Mouse (Mus musculus): Measurements from ENCODE around the gene Crhr1.

The Crhr1 gene

DNA sequence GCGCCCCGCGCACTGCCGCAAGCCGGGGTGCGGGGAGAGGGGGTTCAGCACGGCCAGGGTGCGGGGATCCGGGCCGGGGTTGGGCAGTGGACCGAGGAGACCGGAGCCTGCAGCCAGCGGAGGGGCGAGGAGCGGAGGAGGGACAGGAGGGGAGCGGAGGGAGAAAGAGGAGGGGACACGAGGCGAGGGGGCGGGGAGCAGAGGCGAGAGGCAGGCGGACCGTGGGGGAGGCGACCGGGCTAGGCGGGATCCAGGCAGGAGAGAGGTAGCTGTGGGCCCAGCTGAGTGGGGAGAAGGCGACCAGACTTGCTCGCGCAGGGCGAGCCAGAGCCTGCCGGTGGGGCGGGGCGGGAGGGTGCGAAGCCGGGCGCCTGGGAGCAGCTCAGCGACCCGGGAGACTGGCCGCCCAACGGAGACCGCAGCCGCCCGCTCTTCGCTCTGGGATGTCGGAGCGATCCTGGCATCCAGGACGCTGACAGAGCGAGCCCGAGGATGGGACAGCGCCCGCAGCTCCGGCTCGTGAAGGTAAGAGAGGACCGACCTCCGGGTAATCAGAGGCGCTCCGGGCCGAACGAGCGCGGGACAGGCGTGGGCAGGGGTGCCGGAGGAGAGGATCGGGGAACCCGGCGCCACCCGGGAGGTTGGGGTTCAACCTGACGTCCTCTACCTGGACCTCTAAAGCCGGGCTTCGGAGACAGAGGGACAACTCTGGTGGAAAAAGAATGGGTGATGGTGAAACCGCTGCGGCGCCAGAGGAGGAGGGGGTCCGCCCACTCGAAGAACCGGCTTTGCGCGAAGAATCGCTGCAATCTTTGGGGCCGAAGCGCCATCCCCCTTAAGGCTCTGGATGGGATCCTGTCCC is at the start of gene Crhr1:
Gene Crhr1 (plus strand): TSS at position 276 of the 862 bp plus-strand sequence.
- no peak for DNase-seq (ENCODE audit: low read depth)

DNA sequence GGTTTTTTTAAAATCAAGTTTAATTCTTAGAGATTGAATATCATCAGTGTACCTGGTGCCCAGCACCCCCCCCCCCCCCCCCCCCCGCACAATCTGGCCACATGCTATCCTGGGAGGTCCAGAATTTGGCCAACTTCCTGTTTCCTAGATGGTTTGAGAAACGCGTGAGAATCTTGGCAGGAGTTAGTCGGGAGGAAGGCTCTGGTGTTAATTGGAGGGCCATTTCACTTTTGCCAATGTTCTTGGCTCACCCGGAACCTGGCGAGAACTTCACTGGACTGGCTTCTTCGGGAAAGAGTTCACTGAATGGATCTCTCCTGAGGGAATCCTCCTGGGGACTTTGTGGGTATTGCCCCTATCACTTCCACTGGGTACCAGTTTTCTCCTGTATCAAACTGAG is 49.4 kb upstream of the Crhr1 start:
- DNase-seq (ENCODE audit: low read depth): no peak

DNA sequence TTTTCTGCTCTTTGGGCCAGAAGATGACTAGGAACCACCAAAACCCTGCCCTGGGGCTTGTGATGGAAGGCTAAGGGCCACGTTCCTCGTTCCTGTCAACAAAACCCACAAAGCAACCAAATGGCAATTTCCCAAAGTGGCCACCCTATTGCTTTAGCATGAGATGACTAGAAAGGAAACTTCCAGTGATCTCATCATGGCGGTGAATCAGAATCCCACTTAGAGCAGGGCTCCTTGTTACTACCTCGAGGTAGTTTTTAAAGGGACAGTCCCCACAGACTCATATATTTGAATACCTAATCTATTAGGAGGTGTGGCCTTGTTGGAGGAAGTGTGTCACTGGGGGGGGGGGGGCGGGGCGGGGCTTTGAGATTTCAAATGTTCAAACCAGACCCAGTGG is 48.9 kb upstream of the Crhr1 start:
- no peak for DNase-seq (ENCODE audit: low read depth)

DNA sequence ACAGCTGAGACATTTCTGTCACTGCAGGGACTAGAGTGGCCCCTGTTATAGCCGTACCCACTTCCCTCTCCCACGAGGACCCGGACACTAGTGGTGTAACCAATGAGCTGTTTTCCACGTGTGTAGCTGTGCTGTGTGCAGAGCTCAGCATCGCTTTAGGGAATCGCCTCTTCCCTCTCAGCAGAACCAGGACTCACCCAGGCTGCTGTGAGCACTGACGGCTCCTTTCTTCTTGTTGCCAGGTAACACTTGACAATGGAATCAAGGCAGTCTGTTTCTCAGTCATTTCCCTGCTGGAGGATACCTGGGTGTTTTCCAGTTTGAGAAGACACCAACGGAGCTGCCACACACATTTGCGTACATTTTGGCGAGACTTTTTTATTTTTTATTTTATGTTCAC is 44.1 kb upstream of the Crhr1 start:
- no peak for DNase-seq (ENCODE audit: low read depth)

DNA sequence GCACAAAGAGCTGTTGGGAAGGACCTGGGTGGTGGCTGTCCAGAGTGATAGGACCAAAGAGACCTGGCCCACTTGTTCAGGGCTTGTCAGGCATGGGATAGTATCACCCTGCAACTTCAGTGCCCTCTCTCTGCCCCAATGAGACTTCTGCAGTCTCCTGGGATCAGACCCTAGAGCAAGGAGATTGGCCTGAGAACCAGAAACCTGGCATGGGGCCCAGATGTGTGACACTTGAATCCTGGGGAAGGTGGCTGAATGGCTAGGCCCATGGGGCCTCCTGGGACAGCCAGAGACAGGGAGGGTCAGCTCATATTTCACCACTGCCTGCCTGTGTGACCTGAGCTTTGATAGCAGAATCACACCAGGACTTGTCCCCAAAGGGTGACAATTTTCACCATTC is 41.9 kb upstream of the Crhr1 start:
- no peak for DNase-seq (ENCODE audit: low read depth)

DNA sequence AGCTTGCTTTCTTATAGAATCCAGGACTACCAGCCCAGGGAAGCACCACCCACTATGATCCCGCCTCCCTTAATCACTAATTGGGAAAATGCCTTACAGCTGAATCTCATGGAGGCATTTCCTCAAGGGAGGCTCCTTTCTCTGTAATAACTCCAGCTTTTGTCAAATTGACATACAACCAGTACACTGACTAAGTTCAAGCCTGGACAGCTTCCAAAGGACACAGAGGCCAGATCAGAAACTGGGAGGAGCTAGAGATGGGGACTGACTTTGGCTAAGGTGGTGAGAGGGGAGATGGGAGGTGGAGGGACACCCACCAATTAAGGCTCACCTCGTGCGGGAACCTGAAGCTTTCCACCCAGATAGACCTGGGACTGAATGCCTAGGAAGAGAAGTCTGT is 37.5 kb upstream of the Crhr1 start:
- no peak for DNase-seq (ENCODE audit: low read depth)

DNA sequence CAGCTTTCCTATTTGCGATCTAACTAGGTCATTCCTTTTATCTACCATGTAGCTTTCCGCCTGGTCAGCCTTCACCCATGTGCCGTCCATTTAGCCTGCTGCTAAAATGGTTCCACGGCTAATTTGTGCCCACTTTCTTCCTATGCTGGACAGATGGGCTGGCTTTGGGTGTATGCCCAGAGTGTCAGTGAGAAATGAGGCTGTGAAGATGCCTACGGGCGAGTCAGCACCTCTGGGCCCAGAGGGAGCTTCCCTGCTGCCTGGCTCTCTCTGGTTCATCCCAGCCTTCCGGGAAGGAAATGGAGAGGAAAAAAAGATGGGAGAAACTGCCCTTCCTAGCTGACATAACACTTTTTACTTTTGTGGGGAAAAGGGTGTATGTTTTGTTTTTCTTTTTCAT is 36.1 kb upstream of the Crhr1 start:
- DNase-seq (ENCODE audit: low read depth): no peak

DNA sequence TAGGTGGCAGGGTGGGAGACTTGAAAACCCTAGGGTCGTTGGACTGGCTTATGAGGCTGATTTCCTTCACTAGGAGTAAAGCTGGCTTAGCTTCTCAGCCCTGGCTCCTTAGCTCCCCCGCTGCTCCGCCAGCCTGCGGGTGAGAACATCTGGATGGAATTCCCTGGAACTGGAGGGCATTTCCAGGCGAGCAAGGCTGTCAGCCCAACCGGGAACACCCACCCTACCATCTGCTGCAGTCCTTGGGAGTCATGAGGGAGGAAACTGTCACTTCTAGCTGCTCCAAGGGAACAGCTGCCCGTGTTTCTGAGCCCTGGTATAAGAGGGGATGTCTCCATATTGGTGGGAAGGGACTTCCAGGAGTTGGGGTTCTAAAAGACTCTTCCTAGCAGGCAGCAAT is 33.1 kb upstream of the Crhr1 start:
- DNase-seq (ENCODE audit: low read depth): no peak

DNA sequence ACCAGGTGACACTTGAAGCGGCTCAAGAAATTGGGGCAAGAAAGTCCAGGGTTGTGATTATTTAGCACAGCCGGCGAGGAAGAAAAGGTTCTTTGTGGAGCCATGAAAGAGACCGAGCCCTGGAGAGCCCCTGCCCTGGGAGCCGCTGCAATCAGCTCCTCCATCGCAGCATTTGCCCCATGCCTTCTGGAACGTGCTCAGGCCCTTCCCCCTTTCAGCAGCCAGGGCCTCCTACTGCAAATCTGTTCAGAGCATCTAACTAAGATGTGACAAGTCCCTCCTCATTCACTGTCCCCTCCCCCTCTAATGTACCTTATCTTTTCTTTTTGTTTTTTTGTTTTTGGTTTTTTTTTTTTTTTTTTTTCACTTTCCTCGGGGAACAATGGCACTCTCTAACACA is 30.0 kb upstream of the Crhr1 start:
- no peak for DNase-seq (ENCODE audit: low read depth)

DNA sequence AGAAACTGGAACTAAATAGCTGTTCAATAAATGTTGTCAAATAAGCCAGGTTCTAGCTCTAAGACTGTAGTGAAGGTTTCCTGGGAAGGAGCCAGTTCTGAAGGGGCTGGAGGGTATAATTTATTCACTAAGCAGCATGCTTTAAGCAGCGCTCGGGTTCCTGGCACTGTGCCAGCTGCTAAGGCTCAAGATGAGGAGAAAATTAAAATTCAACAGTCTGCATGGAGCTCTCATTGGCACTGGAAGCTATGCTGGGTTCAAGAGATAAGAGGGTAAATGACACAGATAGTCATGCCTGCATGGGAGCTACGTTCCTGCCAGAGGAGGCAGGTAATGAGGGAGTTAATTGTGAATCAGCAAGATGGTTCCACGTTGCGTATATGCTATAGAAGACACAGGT is 26.3 kb upstream of the Crhr1 start:
- DNase-seq (ENCODE audit: low read depth): no peak

DNA sequence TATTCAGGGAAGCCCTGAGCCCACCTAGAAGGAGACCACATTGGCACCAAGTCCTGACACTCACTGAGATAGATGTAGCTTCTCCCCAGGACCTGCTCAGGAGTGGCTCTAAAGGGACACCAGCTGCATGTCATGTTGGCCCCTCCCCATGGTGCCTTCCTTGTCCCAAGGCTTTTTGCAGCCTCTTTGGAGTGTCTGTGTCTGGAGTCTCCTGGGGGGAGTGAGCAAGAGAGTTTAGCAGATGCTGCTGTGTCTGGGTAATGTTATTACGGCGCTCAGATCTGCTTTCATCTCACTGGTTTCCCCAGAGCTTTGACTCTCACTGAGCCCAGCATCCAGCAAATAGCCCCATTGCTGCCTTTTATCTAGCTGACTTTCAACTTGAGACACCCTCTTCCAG is 25.7 kb upstream of the Crhr1 start:
- DNase-seq (ENCODE audit: low read depth): no peak

DNA sequence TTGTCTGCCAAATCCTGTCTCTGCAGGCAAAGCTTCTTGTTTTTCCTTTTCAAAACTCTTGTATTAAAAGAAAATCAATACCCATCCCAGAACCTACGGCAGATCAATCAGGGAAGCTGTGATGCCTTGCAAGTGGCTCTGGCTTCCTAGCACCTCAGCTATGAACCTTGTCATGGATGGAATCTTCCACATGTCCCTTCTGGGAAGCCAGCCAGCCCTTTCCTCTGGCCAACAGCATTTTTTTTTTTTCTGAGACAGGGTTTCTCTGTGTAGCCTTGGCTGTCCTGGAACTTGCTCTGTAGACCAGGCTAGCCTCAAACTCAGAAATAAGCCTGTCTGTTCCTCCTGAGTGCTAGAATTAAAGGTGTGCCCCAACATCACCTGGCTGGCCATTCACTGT is 22.3 kb upstream of the Crhr1 start:
- no peak for DNase-seq (ENCODE audit: low read depth)

DNA sequence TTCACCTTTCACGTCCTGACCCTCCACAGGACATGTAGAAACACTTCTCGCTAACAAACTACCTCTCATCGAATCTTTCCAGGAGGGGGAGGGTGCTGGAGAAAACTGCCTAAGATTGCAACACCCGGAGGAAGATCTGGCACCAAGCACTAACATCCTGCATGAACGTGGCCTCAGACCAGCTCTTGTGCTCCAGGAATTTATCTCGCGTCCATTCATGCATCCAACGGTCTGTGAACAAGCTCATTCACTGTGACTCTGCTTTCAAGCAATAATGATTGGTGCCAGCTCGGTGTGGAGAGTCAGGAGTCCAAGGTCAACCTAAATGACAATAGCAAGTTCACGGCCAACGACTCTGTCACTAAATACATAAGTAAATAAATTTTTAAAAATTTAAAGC is 20.8 kb upstream of the Crhr1 start:
- DNase-seq (ENCODE audit: low read depth): no peak

DNA sequence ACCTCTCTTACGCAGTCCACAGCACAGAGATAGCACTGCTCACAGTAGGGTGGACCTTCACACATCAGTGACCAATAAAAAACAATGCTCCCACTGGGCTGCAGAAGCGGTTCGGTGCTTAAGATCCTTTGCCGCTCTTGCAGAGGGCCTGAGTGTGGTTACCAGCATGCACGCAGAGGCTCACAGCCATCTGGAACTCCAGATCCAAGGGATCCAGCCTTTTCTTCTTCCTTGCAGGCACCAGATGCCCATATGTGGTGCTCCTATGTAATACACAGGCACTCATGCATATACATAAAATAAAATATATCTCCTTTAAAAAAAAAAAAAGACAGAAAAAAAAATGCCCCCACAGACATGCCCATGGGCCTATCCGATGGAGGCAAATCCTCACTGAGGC is 19.0 kb upstream of the Crhr1 start:
- no peak for DNase-seq (ENCODE audit: low read depth)

DNA sequence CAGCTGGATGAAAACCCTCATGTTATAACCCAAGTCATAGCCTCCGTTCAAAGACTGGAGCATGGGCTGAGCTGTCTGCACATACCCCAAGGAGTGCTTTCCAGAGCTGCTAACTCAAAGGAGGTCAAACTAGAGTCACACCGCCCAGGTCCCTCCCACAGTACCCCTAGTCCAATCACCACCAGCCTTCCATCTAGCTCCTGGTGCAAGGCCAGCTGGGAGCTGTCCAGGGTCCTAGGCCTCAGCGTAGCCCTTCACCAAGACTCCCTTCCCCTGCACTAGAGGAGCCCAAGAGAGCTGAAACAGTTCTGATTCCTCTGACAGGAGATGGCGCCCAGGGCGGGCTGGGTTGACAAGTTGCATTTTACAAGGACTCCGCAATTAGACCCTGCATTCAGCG is 18.0 kb upstream of the Crhr1 start:
- DNase-seq (ENCODE audit: low read depth): no peak

DNA sequence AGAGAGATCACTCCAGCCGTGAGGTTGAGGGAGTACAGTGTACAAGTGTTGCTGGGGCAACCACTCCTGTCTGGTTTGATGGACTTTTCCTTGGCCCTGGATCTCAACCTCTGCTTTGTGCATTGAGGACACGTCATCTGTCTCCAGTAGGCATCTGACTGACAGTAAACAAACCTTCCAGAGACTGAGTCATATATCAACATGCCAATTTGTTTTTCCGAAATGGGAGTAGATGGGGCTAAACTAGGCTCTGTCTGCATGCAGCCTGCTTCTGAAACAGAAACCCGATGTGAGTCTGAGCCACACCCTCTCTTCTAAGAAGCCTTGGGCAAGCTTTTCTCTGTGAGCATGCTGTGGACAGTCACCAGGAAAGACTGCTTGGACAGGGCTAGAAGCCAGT is 14.3 kb upstream of the Crhr1 start:
- DNase-seq (ENCODE audit: low read depth): no peak

DNA sequence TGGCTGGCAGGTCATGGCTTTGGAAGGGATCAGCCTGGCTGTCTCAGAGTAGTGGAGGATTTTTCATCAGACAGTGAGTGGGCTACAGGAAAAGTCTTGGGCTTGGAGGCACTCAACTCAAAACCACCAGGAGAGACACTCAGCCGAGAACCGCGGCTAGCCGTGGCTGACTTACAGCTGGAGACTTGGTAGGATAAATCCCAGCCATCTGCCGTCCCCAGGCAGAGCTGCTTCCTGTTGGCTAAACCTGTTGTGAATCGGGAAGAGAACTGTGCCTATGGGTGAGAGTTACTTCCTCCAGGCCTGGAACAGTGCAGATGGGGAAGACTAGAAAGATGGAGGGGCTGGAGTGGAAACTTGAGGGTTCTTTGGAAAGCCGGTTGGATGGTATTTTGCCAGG is 9.7 kb upstream of the Crhr1 start:
- DNase-seq (ENCODE audit: low read depth): no peak

DNA sequence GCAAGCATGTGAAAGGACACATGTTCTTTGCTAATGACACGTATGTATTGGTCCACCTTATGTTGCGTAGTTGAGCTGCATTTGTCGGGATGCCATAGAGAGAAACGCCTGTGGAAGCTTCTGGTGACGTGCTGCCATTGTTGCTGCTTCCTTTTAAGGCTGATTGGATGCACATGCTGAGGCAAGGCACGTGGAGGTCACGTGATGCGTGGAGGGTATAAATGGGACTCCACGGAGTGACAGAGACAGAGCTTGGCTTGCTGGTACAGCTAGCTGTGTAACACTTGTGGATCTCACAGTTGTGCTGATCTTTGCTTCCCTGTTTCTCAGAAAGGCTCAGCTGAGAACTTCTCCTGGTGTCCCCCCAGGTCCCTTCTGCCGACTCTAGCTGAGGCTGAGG is 9.2 kb upstream of the Crhr1 start:
- no peak for DNase-seq (ENCODE audit: low read depth)

DNA sequence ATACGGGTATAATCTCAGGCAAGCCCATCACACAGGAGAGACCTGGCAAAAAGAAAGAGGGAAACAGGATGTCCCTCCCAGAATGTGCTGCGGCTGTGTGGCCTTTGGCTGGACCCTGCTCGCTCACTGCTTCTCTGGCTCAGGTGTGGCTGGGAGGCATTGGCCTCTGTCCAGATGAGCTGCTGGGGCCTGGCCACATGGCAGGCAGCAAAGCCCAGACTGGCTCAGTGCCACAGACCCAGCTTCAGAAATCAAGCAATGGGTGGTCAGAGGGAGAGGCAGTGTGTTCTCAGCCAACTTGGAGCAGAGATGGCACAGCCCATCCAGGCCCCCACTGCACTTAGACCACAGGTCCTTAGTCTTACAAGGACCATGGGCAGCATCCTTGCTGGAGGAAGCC is 8.1 kb upstream of the Crhr1 start:
- no peak for DNase-seq (ENCODE audit: low read depth)

DNA sequence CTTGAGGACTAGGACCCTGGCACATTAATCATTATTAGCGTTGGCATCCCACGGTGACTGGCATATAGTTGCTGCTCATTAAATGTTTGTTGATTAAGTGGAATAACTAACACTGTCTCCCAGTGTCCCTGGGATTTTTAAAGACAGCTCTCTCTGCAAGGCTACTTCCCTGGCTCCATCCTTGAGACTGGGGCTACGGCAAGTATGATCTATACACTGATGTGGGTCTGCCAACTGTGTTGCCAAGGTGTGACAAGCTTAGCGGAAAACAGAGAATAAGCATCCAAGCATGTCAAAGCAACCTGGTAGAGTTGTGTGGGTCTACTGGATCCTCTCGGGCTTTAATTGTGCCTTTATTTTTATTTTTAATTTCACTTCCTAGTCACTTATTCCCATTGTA is 3.2 kb upstream of the Crhr1 start:
- DNase-seq (ENCODE audit: low read depth): no peak

DNA sequence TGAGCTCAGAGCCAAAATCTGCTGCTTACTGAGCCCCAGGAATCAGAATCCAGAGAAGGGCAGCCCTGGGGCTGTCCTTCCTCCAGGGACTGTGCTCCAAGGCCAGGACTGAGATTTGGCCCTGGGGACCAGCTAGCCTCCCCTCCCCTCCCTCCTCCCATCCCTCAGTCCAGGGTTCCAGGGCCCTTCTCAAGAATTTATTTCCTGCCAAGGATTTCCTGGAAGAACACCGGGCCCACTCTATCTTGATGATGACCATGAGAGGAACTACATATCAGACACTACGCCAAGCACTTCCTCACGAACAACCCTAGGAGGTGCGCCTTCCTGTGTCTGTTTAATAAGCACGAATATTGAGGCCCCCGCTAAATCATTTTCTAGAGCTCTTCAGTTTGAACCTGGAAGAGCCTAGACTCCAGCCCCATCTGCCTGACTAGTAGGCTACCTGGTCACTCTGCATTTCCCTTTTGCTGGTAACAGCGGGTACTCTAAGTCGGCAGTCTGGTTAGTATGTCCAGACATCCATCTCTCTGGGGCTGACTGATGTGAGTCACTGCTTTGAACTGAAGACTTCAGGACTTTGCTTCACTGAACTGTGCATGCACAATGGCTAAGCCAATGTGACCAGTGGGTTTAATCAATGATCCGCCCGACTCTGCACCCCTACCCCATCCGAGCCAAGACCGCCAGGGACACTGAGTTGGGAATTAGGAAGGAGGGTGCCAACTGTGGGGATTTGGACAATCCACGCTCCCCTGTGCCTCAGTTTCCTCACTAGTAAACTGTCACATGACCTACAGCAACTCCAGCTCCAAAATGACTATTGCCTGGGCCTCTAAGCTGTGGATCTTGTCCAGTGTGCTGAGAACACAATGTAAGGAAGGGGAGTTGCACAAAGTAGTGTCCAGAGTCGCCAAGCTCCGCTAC is 1.7 kb upstream of the Crhr1 start:
- DNase-seq (ENCODE audit: low read depth): no peak

DNA sequence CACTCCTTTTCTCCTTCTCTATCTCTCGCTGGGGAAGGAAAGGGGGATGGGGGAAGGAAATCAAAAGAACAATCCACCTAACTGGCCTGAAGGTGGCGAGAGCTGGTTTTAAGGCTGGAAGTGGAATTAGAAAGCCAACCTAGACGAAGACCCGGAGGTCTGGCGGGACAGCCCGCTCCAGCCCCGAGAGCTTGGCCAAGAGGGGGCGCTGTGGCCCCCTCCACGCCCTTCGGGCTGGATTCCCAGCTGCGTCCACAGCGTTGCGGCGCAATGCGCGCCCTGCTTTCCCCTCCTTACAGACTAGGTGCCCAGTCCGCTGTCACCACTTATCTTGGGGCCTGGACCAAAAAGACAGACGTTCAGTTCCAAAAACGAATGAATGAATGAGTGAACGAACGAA is 899 bp upstream of the Crhr1 start:
- no peak for DNase-seq (ENCODE audit: low read depth)

DNA sequence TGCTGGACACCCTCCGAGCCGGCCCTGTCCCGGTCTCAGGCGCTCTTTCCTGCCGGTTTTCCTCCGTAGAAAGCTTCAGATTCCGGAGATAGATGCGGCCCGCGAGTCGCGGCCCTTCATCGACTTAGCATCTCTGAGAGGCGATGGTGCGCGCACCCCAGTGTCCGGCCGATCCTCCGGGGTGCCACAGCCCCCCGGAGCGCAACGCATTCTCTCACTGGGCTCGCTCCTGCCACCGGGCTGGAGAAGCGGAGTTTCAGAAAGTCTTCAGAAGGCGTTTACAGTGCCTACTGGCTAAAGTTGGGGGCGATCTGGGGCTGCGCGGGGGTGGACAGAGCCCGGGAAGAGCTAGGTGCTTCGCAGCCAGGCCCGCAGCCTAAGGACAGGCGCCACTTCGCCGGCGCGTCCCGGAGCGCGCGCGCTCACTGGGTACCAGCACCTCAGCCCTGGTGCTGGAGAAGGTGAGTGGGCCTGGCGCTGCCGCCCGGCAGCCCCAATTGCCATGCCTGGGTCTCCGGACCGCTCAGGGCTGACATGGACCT is 858 bp downstream of the Crhr1 start:
- DNase-seq (ENCODE audit: low read depth): no peak

Data from naive thymus-derived CD4-positive, alpha-beta T cell, adult 2 months (primary cell).